Mouse (Mus musculus): ENCODE measurements around the gene Ptrh2.

DNA sequence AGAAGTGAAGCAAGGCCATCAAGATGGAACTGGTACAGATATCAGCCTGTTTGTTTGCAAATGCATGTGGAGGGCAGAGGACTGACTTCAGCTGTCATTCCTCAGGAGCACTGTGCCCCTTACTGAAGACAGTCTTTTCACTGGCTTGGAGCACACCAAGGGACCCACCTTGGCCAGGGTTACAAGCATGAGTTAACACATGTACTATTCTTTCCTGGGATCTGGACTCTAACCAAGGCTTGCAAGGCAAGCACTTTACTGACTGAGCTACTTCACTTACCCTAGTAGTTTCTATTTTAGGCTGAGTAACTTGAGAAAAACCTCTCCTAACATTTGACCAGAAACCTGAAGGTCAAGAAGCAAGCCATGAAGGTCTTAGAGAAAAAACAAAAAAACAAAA, 30.8 kb downstream of the Ptrh2 start:
- TF ChIP-seq POLR2A (IDR thresholded peaks at IDR 0.05; ENCODE audit: borderline replicate concordance, extremely low read depth, low read depth, low read length) (no peak), CTCF (IDR thresholded peaks at IDR 0.05; ENCODE audit: insufficient read depth, low read length) (no peak)
